Mouse (Mus musculus) thymus, adult 18-20 months (tissue): ENCODE measurements around the gene Rock2.

Experiments used
- DNase-seq, 2 experiments: peaks; one replicate each; pipeline ENCODE4 v3.0.0; 2022; ENCODE audit warnings: mixed read lengths in 2 of 2

Gene Rock2

GRCm38 (mm10) chr12:16894396-16895220, at the start of gene Rock2:
TSS of gene Rock2 (plus strand) at chr12:16894895.
- peak; percentile 75 to 76 for DNase-seq

- no peak for DNase-seq
Observed at GRCm38 (mm10) chr12:16847204-16847792, 47.4 kb upstream of the Rock2 start.

GRCm38 (mm10) chr12:16848501-16848900, 46.2 kb upstream of the Rock2 start:
- no peak for DNase-seq

- DNase-seq, result no peak
Observed at GRCm38 (mm10) chr12:16849821-16850220, 44.9 kb upstream of the Rock2 start.

- no peak for DNase-seq
Observed at GRCm38 (mm10) chr12:16850431-16851375, 44.0 kb upstream of the Rock2 start.

- DNase-seq, result no peak
Observed at GRCm38 (mm10) chr12:16853431-16854165, 41.1 kb upstream of the Rock2 start.

GRCm38 (mm10) chr12:16855632-16856305, 38.9 kb upstream of the Rock2 start:
- DNase-seq, result no peak

- no peak for DNase-seq
Observed at GRCm38 (mm10) chr12:16856306-16856679, 38.4 kb upstream of the Rock2 start.

GRCm38 (mm10) chr12:16858081-16858480, 36.6 kb upstream of the Rock2 start:
- DNase-seq, result no peak

GRCm38 (mm10) chr12:16859781-16860180, 34.9 kb upstream of the Rock2 start:
- no peak for DNase-seq

GRCm38 (mm10) chr12:16860533-16860932, 34.2 kb upstream of the Rock2 start:
- no peak for DNase-seq

GRCm38 (mm10) chr12:16860961-16861360, 33.7 kb upstream of the Rock2 start:
- DNase-seq, result no peak

- no peak for DNase-seq
Observed at GRCm38 (mm10) chr12:16864477-16864876, 30.2 kb upstream of the Rock2 start.

GRCm38 (mm10) chr12:16865871-16866270, 28.8 kb upstream of the Rock2 start:
- no peak for DNase-seq

GRCm38 (mm10) chr12:16866460-16866859, 28.2 kb upstream of the Rock2 start:
- no peak for DNase-seq

GRCm38 (mm10) chr12:16867306-16867705, 27.4 kb upstream of the Rock2 start:
- DNase-seq, result no peak

GRCm38 (mm10) chr12:16868618-16869017, 26.1 kb upstream of the Rock2 start:
- DNase-seq, result no peak

- no peak for DNase-seq
Observed at GRCm38 (mm10) chr12:16869091-16869778, 25.5 kb upstream of the Rock2 start.

- DNase-seq, result no peak
Observed at GRCm38 (mm10) chr12:16869870-16870404, 24.8 kb upstream of the Rock2 start.

GRCm38 (mm10) chr12:16870405-16871068, 24.2 kb upstream of the Rock2 start:
- DNase-seq, result no peak
